Mouse (Mus musculus) heart, postnatal 10 days (tissue): ENCODE results near the gene Mgrn1. TPM values are rescaled to one million over a fixed set of nuclear protein-coding genes. Genes with fewer than 3 reads are reported as not detected.
A peak's percentile ranks its signal among the peaks of the same experiment; 100 is the strongest.

Source experiments
- DNase-seq, 2 experiments: peaks; one replicate each; pipeline ENCODE4 v3.0.0; 2021
- intact Hi-C: fragments of 180-260 bp; cut with DNase I; formaldehyde crosslinking; loops from one replicate; pipeline ENCODE4 v1.15.1; 2025
- total RNA-seq, 2 experiments: library from RNA; stranded (reverse); gene quantifications; 2 replicates each; pipeline ENCODE4 v1.2.3; 2021

Gene Mgrn1
- total RNA-seq, 2 experiments from 2014 or later: 186 to 187 TPM

DNA sequence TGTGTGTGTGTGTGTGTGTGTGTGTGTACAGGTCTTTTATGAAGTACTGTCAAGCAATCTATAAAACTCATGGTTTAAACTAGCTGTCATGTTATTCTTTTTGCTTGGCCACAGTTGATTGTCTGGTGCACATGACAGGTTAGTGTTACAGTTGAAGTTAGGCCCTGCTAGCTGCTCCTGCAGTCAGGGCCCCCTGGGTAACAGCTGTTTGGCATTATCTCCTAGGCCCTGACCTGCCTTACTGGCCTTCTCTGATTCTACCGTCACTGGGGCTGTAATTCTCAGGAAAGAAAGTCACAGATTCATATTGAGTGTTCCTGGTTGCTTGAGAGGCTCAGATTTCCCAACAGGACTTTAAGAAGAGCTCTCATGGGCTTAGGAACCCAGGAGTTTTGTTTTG lies 19.5 kb downstream of the Mgrn1 start:
- DNase-seq: no peak
- intact Hi-C loops: no loop called here

DNA sequence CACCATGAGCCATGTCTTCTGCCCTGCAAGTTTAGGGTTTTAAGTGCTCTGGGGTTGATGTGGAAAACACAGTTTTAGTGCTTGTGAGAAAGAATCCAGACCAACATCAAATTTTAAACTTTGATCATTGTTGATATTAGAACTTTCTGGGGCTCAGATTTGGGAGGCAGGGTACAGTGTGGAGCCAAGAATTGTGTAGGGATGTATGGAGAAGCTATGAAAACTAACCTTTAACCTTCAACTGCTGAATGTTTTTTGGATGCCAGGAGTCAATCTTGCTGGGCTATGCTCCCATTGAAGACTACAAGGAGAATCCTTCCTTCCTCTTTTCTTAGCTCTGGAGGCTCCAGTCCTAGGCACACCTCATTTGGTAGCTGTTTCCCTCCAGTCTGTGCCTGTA lies 20.5 kb downstream of the Mgrn1 start:
- DNase-seq: no peak
- intact Hi-C loops: no loop called here

DNA sequence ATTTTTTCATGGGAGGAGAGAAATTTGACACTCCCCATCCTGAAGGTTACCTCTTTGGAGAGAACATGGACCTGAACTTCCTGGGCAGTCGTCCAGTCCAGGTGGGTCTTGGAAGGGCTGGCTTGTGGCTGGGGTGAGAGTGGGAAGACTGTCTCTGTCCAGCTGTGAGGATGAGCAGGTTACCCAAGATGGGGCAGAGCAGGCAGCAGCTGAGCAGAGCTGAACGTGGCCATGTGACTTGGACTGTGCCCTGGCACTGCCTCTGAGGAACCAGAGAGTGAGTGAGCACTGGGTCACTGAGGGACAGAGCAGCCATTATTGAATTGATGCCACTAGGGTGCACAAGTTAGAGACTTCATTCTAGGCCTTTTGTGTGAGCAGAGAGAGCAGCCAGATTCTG lies 21.3 kb downstream of the Mgrn1 start:
- no peak for DNase-seq
- intact Hi-C loops: no loop called here

DNA sequence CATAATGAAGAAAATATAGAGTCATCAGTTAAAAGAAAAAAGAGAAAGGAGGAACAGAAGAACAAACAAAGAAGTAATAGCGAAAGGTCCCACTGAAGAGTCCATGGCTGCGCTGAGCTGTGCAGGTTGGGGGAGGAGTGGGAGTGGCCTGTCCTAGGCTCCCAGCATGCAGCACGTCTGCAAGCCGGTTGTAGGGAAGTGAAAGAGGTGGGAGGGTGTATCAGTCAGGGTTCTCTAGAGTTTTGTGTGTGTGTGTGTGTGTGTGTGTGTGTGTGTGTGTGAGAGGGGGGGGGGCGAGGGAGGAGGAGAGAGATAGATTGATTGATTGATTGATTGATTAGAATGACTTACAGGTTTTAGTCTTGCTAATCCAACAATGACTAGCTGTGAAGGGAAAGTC lies 21.9 kb downstream of the Mgrn1 start:
- no peak for DNase-seq

DNA sequence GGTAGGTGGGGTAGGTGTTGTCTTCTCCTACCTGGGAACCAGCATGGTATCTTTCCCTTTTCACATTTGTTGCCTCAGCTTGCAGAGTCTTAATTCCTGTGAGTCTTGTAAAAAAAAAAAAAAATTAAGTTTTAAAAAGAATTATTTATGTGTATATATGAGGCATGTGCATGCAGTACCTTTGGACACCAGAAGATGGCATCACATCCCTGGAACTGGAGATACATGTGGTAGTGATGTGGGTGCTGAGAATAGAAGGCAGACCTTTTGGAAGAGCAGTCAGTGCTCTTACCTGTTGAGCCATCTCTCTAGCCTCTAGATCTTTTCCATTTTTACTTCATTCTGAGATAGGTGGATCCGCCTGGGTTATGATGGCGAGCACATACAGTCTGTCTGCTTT lies 23.7 kb downstream of the Mgrn1 start:
- intact Hi-C loops: loop anchor here (5.0 kb wide), 1 partner anchor 117 kb away; the partner anchor contains the start of gene Cdip1
- DNase-seq: no peak

More for the DNA sequence above, 21.9 kb downstream of the Mgrn1 start:
- intact Hi-C loops: no loop called here

DNA sequence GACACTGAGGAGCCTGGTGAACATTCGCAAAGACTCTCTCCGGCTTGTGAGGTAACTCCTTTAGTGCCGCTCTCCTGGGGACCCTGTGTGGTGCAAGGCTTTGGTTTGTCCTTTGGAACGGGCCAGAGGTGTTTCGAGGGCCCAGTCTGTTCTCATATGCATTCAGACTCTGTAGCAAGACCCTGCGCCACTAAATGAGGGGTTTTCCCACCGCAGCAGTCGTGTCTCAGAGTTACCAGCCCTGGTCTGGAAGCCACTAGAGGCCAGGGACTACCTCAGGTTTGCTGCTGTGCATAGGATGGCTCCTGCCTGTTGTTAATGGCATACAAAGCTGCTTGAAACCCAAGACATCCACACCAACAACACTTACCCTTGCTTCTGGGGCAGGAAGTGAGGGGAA lies 24.7 kb downstream of the Mgrn1 start:
- intact Hi-C loops: loop anchor here (5.0 kb wide), 1 partner anchor 118 kb away; the partner anchor contains the start of gene Cdip1
- DNase-seq: no peak

DNA sequence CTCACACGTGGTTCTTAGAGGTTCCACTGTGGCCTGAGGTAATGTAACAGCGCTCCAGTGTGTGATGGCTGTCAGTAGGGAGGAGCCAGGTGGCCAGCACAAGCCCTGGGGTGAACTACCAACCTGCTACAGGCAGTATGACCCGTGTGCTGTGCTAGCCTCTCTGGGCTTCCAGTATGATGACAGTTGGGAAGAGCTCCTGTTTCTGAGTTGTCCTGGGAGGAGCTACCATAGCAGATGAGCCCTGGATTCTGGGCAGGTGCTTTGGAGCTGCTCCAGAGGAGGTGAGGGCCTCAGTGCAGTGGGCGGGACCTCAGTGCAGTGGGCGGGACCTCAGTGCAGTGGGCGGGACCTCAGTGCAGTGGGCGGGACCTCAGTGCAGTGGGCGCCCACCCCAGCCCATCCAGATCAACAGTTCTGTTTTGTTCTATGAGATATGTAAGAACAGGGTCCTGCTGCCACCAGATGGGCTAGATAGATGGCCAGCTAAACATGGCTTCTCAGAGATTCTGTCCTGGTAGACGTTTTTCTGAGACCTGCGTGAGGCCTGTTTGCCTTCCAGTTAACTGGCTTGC lies 26.1 kb downstream of the Mgrn1 start:
- intact Hi-C loops: loop anchor here (2.0 to 5.0 kb wide), 2 partner anchors 31 to 120 kb away; partner anchors contain the start of genes Cdip1 and Ubald1
- no peak for DNase-seq

DNA sequence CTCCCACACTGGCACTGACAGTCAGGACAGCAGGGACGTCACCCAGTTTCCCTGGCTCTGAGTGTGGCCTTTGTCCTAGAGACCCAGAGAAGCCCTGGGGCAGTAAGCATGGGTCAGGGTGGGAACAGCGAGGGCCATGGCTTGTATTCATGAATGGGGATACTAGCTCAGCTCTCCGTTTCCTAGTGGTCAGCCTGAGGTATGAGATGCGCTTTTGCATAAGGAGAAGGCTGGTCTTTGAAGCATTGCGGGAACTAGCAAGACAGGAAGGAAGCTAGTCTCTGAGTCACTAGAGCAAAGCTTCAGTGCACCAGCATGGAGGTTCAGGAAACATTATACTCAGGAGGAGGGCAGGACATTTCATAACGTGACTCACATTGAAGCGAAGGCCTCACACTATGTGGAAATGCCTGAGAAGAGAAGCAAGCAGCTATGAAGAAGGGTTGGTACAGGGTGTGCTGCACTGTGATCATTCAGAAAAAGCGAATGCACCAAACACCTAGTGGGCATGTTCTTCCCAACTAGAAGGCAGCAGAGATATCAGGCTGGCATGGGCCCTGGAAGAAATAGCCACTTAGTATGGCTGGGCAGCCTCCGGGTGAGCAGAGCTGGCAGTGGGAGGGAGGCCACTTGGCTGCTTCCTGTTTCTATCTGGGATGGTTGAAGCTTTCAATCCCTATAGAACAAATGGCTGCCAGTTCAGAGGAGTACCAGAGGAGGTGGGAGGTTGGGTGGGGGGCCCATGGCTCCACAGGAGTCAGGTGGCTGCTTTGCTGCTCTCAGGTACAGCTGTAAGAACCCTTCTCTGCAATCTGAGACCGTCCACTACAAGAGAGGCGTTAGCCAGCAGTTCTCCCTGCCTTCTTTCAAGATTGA lies 27.1 kb downstream of the Mgrn1 start:
- intact Hi-C loops: loop anchor here (1.0 to 5.0 kb wide), 3 partner anchors 32 to 121 kb away; partner anchors contain the start of genes Cdip1 and Ubald1
- DNase-seq: peak in 1 of 2 experiments; percentile 44

DNA sequence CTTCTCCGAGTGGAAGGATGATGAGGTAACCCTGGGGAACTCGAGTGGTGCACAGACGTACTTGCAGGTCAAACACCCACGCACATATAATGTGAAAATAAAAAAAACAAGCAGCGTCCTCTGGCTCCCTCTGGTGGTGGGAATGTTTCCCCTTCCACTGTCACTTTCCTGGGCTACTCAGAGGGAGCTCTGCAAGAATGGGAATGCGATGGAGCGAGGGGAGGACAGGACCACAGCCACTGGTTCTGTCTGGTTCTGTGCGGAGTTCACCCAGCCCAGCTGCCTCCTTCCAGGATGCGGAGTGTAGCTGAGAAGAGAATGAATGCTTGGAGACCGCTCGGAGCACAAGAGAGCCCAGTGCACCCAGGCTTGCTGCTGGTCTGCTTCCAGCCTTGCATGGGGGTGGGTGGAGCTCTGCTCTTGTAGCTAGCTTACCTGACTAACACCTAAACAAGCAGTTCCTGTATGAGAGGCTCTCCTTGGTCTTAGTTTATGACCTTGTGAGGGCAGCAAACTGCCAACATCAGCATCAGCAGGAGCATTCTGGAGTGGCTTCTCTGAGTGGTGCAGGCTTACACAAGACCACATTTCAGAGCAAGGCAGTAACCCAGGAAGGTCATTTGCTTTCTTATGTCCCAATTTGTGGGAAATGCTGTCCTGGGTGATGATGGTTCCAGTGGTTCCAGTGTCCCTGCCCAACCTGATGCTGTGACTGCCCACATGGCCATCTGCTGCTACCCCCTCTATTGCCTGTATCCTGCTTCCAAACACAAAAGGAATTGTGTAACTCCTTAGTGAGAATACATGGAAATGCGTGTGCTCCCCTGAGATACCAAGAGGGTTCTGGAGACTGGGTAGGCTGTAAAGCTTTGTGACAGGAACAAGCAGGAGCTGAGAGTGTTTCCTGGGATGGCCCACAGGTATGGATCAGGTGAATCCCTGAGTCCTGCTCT lies 28.0 kb downstream of the Mgrn1 start:
- peak; percentile 90 to 95 for DNase-seq
- intact Hi-C loops: loop anchor here (1.0 to 5.0 kb wide), 3 partner anchors 33 to 122 kb away; partner anchors contain the start of genes Cdip1 and Ubald1

DNA sequence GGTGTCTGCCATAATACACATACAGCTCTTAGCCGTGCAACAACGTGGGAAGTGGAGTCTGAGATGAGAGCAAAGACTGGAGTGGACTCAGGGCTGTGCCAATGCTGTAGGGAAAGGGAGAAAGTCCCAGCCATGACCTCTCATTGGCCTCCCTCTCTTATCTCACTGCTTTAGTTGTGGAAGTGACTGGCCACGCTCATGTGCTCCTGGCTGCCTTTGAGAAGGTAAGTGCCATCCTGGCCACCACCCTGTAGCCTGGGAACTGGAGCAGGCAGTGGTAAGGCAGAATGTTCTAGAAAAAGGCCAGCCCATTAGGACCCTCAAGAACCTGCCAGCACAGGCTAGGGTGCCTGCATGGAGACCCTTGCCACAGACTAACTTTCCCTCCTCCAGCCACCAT lies 29.9 kb downstream of the Mgrn1 start:
- intact Hi-C loops: no loop called here
- no peak for DNase-seq

DNA sequence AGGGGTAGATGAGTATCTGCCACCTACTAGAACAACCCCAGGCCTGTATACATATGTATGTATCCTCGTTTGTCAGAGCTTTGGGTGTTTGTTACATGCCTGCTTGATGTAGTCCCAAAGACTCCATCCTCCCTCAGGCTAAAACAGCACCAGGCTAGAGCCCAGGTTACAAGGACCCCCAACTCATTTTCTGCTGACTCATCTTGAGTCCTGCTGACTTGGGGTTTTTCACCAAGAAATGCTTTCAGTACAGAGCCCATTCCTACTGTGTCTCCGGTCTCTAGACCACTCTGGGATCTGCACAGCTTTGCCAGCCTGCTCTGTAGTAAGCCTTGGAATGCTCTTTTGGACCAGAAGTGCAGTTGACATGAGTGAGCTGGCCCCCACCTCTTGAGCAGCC lies 30.6 kb downstream of the Mgrn1 start:
- DNase-seq: no peak
- intact Hi-C loops: no loop called here

DNA sequence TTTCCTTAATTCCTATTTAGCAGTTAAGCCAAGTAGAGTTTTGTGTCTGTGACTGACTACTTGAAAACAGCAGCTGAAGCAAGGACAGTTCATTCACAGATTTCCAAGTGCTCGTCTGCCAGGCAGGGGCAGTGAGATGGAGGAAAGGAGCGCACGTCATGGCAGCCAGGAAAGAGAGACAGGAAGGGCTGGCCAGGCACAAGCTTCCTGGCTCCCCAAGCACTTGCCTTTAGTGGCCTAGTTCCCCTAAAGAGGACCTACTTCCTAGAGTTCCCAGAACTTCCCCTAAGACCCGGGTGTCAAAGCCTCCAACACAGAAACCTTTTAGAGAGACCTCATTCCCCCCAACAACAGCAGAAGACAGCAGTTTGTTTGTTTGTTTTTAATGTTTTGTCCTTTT lies 34.5 kb downstream of the Mgrn1 start:
- intact Hi-C loops: no loop called here
- no peak for DNase-seq

DNA sequence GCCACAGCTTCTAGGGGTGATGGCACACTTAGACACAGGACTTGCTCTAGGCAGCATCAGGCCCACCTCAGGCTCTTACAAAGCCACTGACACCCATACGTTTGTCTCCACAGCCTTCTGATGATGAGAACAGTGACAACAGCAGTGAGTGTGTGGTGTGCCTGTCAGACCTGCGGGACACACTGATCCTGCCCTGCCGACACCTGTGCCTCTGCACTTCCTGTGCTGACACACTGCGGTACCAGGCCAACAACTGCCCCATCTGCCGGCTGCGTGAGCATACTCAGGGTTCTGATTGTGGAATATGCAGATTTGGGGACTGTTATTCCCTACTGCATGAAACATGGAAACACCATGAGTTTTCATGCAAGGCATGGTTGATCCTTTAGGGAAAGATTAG lies 36.4 kb downstream of the Mgrn1 start:
- intact Hi-C loops: no loop called here
- no peak for DNase-seq

DNA sequence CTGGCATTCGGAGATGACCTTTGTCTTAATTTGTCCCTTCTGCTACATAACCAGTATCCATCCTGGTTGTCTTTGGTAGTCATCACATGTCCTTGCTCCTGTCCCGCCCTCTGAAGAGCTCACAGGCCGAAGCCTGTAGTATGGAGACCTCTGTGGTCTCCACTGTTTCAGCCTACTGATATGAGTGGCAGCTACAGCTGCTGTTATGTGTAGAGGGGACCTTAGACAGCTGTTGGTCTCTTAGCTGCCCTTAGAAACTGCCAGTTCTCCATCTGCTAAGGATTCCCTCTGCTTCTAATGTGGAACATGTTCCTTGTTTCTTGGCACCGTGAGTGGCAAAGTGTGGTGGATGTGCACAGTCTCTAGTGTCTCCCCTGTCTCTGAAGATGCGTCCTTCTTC lies 37.9 kb downstream of the Mgrn1 start:
- intact Hi-C loops: no loop called here
- DNase-seq: no peak

DNA sequence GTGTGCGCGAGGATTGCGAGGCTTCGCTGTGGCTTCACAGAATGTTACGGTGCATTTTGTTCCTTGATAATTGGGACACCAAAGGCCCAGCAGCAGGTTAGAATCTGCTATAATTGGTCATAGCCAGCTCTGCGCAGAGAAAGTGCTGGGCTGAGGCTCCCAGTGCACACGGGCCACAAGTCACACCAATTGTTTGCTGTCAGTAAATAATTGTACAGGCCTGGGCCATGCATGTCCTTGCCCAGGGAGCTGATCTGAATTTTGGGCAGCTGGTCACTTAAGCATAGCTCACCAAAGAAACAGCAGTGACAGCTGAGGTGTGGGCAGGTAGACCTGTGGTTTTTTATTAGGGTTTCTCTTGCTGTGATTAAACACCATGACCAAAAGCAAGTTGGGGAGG lies 41.9 kb downstream of the Mgrn1 start:
- DNase-seq: no peak
- intact Hi-C loops: no loop called here

DNA sequence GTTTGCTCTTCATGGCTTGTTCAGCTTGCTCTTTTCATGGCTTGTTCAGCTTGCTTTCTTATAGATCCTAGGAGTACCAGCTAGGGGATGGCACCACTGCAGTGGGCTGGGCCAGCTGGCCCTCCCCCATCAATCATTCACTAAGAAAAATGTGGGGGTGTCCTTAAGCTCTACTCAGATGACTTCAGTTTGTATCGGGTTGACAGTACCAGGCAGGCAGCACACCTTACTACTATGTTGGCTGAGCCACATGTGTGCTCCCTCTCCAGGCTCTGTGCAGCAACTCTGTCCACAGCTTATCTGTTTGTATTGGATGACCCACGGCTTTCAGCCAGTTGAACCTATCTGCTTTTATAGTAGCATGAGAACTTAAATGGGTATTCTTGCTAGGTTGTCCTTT lies 42.4 kb downstream of the Mgrn1 start:
- DNase-seq: no peak
- intact Hi-C loops: no loop called here

DNA sequence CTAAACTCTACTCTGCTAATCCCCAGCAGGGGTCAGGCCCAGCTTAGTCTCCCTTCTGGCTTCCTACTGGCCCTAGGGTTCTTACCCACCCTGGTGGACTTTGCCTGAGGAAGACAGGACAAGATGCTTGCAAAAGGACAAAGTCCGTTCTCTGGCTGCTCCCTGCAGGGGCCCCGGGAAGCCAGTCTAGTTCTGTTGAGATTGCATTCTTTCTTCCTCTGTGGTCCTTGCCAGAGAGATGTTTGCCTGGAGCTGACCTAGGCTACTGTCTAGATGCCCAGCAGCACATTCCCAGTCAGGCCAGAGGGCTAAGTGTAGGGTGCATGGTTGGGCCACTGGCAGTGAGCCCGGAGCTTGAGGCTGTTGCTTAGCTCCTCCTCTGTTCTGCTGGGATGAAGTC lies 46.4 kb downstream of the Mgrn1 start:
- no peak for DNase-seq
- intact Hi-C loops: no loop called here

DNA sequence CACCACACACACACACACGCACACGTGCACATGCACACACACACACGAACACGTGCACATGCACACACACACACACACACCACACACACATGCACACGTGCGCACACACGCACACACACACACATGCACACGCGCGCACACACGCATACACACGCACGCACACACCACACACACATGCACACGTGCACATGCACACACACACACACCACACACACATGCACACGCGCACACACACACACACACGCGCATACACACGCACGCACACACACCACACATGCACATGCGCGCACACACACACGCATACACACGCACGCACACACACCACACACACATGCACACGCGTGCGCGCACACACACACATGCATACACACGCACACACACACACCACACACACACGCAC lies 49.4 kb downstream of the Mgrn1 start:
- DNase-seq: no peak
- intact Hi-C loops: no loop called here

DNA sequence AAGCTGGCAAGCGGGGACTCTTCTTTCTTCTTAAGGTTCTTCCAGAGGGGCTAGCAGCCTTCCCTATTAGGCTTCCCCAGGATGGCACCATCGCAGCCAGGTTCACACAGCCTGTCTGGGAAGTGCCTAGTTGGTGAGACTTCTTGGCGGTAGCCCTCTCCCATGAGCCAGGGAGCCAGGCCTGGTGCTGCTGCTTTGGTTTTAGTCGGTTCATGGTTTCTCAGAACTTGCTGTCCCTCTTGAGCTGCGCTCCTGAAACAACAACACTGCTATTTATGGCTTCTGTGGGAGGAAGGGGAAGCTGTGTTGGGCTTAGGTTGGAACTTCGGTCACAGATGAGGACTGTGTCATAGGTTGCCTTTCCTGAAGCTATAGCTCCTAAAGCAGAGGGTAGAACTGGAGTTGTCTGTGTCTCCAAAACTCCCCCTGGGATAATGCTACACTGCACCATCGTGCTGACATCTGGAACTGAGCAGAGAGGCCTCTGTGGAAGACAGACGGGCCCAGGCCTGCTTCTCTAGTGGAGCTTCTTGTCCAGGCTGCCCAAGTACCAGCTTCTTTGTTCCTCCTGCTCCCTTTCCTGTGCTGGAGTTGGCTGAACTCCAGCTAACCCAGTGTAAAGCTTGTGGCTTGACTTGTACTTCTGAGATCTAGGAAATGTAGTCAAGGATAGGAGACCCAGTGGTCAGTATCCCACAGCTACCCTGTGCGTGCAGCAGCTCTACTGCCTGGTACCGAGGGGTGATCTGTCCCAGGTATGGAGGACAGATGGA lies 50.1 kb downstream of the Mgrn1 start:
- intact Hi-C loops: no loop called here
- DNase-seq: no peak
